In genomic region chr16:63170101-63170500, GRCm38 (mm10) we compare ENCODE assay signal across 18 mouse cellular contexts.
A peak's percentile ranks its signal among the peaks of the same experiment; 100 is the strongest.
DNase-seq lines count a peak whose midpoint lies in the region; ATAC-seq lines count a peak whose summit lies in the region.
"Had no signal": no experiment of that assay in that cellular context is flagged by ENCODE, and none has a peak within 500 bp of the region (broad histone marks: within the 10 kb centered on the region; RNA-seq: fewer than 3 reads in every experiment).

No protein-coding gene starts in this region.

- H3K9me3 ChIP-seq in midbrain, embryonic 11.5 days (ENCODE audit: control insufficient read depth, low read length), result no peaks in the 10 kb centered on the region
- H3K9me3 ChIP-seq in midbrain, embryonic 13.5 days, result no peaks in the 10 kb centered on the region
- H3K9me3 ChIP-seq: embryonic facial prominence, embryonic 10.5 days; embryonic facial prominence, embryonic 12.5 days; forebrain, embryonic 13.5 days; forebrain, embryonic 15.5 days had no signal

- no peak overlapping the region for H3K27ac ChIP-seq in midbrain, embryonic 11.5 days (ENCODE audit: low read depth, low read length)
- no peak overlapping the region for H3K27ac ChIP-seq in midbrain, embryonic 13.5 days
- H3K27ac ChIP-seq: embryonic facial prominence, embryonic 10.5 days; embryonic facial prominence, embryonic 12.5 days; forebrain, embryonic 13.5 days; forebrain, embryonic 15.5 days had no signal

- 86% methylated on average over 6 of the region's 6 CpGs for WGBS in midbrain, embryonic 11.5 days
- 84% methylated on average over 6 of the region's 6 CpGs for WGBS in midbrain, embryonic 13.5 days

- no peaks in the 10 kb centered on the region for H3K4me1 ChIP-seq in midbrain, embryonic 11.5 days (ENCODE audit: control insufficient read depth, insufficient read depth, low read length)
- H3K4me1 ChIP-seq in midbrain, embryonic 13.5 days (replicated peaks), result no peaks in the 10 kb centered on the region
- H3K4me1 ChIP-seq: embryonic facial prominence, embryonic 10.5 days; embryonic facial prominence, embryonic 12.5 days; forebrain, embryonic 13.5 days; forebrain, embryonic 15.5 days had no signal

- peak; percentile 9 for DNase-seq in heart, adult 8-10 months (ENCODE audit: low spot score)
- DNase-seq in heart, postnatal 4 days, result no peak
- peak; percentile 35 for DNase-seq in midbrain, embryonic 11.5 days (ENCODE audit: low spot score, missing footprints)
- no peak for DNase-seq in cerebellum, adult 8-10 months
- DNase-seq: adrenal gland, adult 2 months; adrenal gland, postnatal 10 days; adrenal gland, postnatal 25 days; cerebellum, adult 11 months; cerebellum, adult 18-20 months; cerebellum, adult 9-10 months; cerebellum, postnatal 10 days; cerebellum, postnatal 25 days; forebrain, postnatal 0 days had no signal

- no peak for ATAC-seq in midbrain, embryonic 11.5 days (ENCODE audit: low FRiP score)
- no peak for ATAC-seq in midbrain, embryonic 13.5 days
- ATAC-seq: forebrain, embryonic 13.5 days; forebrain, embryonic 15.5 days; forebrain, postnatal 0 days had no signal

- H3K9ac ChIP-seq in midbrain, embryonic 11.5 days (ENCODE audit: low read length), result no peak overlapping the region
- no peak overlapping the region for H3K9ac ChIP-seq in midbrain, embryonic 13.5 days (replicated peaks)
- H3K9ac ChIP-seq: embryonic facial prominence, embryonic 12.5 days; forebrain, embryonic 13.5 days; forebrain, embryonic 15.5 days; forebrain, postnatal 0 days had no signal

- no peak overlapping the region for H3K4me2 ChIP-seq in midbrain, embryonic 11.5 days
- H3K4me2 ChIP-seq in midbrain, embryonic 13.5 days (replicated peaks), result no peak overlapping the region
- H3K4me2 ChIP-seq: embryonic facial prominence, embryonic 12.5 days; forebrain, embryonic 13.5 days; forebrain, embryonic 15.5 days had no signal

- H3K36me3 ChIP-seq in midbrain, embryonic 11.5 days (ENCODE audit: control insufficient read depth, insufficient read depth, low read length), result no peaks in the 10 kb centered on the region
- no peaks in the 10 kb centered on the region for H3K36me3 ChIP-seq in midbrain, embryonic 13.5 days
- H3K36me3 ChIP-seq: embryonic facial prominence, embryonic 10.5 days; embryonic facial prominence, embryonic 12.5 days; forebrain, embryonic 15.5 days had no signal

- H3K27me3 ChIP-seq in midbrain, embryonic 11.5 days (ENCODE audit: control insufficient read depth, insufficient read depth, low read length), result no peaks in the 10 kb centered on the region
- H3K27me3 ChIP-seq in midbrain, embryonic 13.5 days, result no peaks in the 10 kb centered on the region
- H3K27me3 ChIP-seq: embryonic facial prominence, embryonic 12.5 days; forebrain, embryonic 13.5 days; forebrain, embryonic 15.5 days had no signal

- no peak overlapping the region for H3K4me3 ChIP-seq in midbrain, embryonic 11.5 days (ENCODE audit: low read depth, low read length)
- H3K4me3 ChIP-seq in midbrain, embryonic 13.5 days (replicated peaks), result no peak overlapping the region
- H3K4me3 ChIP-seq: embryonic facial prominence, embryonic 10.5 days; embryonic facial prominence, embryonic 12.5 days; forebrain, embryonic 13.5 days; forebrain, embryonic 15.5 days had no signal

Comparison
In these comparisons a context has a peak if more than half of its experiments do, and no peak if none do; other contexts are left out.
1. DNase-seq: peak in heart, adult 8-10 months (single experiment) and midbrain, embryonic 11.5 days (single experiment); none in heart, postnatal 4 days (single experiment) and cerebellum, adult 8-10 months (single experiment).